Mouse (Mus musculus): ENCODE measurements around the gene Gm20388. TPM values are rescaled to one million over a fixed set of nuclear protein-coding genes. Genes with fewer than 3 reads are reported as not detected.

The Gm20388 gene
- total and polyA plus RNA-seq, 2 experiments from 2014 or later: 51.3 TPM; not detected in 1

DNA sequence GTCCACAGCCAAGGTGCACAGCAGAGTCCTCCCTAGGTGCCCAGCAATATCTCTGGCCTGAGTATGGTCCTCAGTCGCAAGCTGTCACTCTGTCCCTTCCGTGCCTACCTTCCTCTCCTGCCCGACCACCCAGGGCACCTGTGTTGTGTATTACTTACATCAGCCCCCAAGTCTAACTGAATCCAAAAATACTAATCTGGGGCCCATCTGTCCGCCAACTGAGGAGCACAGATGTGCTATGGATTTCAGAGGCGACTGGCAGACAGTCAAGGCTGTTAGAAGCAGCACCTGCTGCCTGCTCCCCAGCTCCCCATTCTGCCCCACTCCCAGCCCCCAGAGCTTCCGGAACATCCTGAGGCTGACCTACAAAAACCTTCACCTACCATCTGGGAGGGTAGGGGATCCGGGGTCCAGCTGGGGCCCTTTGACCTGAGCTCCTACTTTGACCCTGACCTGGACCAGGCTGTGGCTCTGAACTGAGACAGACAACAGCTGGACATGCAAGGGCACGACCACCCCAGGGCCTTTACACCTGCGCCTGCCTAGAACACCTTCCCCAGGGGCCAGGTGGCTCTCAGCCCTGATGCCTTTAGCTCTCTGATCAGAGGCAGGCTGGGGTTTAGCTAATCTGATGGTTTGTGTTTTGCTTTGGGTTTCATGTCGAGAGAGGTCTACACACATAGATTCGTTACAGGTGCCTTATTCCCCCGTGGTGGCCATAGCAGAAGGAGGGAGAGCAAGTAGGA is 2801.9 kb downstream of the Gm20388 start:
- Histone ChIP-seq H3K27me3 (ENCODE audit: insufficient read depth, low read length) (no peaks in the 10 kb centered on the region), H3K4me2 (ENCODE audit: low read depth) (no peak overlapping the region), H3K4me1 (ENCODE audit: insufficient read depth) (no peaks in the 10 kb centered on the region), H3K27ac (ENCODE audit: low read depth, low read length) (no peak overlapping the region), H3K4me3 (ENCODE audit: low read depth, low read length) (no peak overlapping the region), H3K9ac (no peak overlapping the region), H3K9me3 (ENCODE audit: low read length) (no peaks in the 10 kb centered on the region), H3K36me3 (ENCODE audit: insufficient read depth) (no peaks in the 10 kb centered on the region)
- no peak for TF ChIP-seq CTCF (IDR thresholded peaks at IDR 0.05; ENCODE audit: low read depth)
- no peak for ATAC-seq
- DNase-seq: no peak
- WGBS: 78% methylated on average over 12 of the region's 12 CpGs

DNA sequence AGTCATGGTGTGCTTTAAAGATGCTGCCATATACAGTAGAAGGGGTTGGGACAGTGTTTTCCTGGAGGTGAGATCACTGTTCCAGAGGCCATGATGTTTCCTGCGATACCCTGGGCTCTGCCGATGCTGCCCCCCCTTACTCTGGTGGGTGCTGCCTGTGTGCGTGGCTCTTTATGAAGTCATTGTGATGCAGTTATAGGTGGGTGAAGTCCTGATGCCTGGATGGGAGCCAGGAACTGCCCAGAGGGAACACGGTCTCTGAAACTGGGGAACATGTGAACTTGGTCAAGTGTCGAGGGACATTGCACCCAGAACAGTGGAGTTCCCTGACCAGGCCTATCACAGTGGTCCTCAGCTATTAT is 2802.5 kb downstream of the Gm20388 start:
- ATAC-seq (no peak), DNase-seq (no peak)
- no peaks in the 10 kb centered on the region for H3K27me3 ChIP-seq (ENCODE audit: insufficient read depth, low read length)
- H3K4me3 ChIP-seq (ENCODE audit: low read depth, low read length): no peak overlapping the region
- TF ChIP-seq CTCF (IDR thresholded peaks at IDR 0.05; ENCODE audit: low read depth): no peak
- no peak overlapping the region for H3K27ac ChIP-seq (ENCODE audit: low read depth, low read length)
- WGBS: 92% methylated on average over 5 of the region's 5 CpGs
- no peak overlapping the region for H3K4me2 ChIP-seq (ENCODE audit: low read depth)
- H3K9me3 ChIP-seq (ENCODE audit: low read length): no peaks in the 10 kb centered on the region
- H3K36me3 ChIP-seq (ENCODE audit: insufficient read depth): no peaks in the 10 kb centered on the region
- no peaks in the 10 kb centered on the region for H3K4me1 ChIP-seq (ENCODE audit: insufficient read depth)
- H3K9ac ChIP-seq: no peak overlapping the region

- no peak for ATAC-seq
- 81% methylated on average over 8 of the region's 8 CpGs for WGBS
Measured at GRCm38 (mm10) chr8:122716566-122716965, 2805.9 kb downstream of the Gm20388 start.

GRCm38 (mm10) chr8:122717869-122718509 is 2807.3 kb downstream of the Gm20388 start:
- Histone ChIP-seq H3K27me3 (ENCODE audit: insufficient read depth, low read length) (no peaks in the 10 kb centered on the region), H3K36me3 (ENCODE audit: insufficient read depth) (no peaks in the 10 kb centered on the region), H3K4me3 (ENCODE audit: low read depth, low read length) (no peak overlapping the region), H3K27ac (ENCODE audit: low read depth, low read length) (no peak overlapping the region), H3K4me2 (ENCODE audit: low read depth) (no peak overlapping the region), H3K9me3 (ENCODE audit: low read length) (no peaks in the 10 kb centered on the region), H3K9ac (no peak overlapping the region), H3K4me1 (ENCODE audit: insufficient read depth) (peaks cover 20% of the 10 kb centered on the region; the same call in 1 of the 2 replicates)
- DNase-seq (no peak), ATAC-seq (no peak)
- 87% methylated on average over 10 of the region's 10 CpGs for WGBS
- TF ChIP-seq CTCF (IDR thresholded peaks at IDR 0.05; ENCODE audit: low read depth): no peak

More at GRCm38 (mm10) chr8:122716566-122716965, 2805.9 kb downstream of the Gm20388 start:
- Histone ChIP-seq H3K4me3 (ENCODE audit: low read depth, low read length) (no peak overlapping the region), H3K36me3 (ENCODE audit: insufficient read depth) (no peaks in the 10 kb centered on the region), H3K9me3 (ENCODE audit: low read length) (no peaks in the 10 kb centered on the region), H3K27me3 (ENCODE audit: insufficient read depth, low read length) (no peaks in the 10 kb centered on the region), H3K4me1 (ENCODE audit: insufficient read depth) (peaks cover 18% of the 10 kb centered on the region; the same call in 1 of the 2 replicates), H3K9ac (no peak overlapping the region), H3K27ac (ENCODE audit: low read depth, low read length) (no peak overlapping the region), H3K4me2 (ENCODE audit: low read depth) (no peak overlapping the region)
- no peak for DNase-seq
- no peak for TF ChIP-seq CTCF (IDR thresholded peaks at IDR 0.05; ENCODE audit: low read depth)

- H3K36me3 ChIP-seq (ENCODE audit: insufficient read depth): no peaks in the 10 kb centered on the region
- no peaks in the 10 kb centered on the region for H3K27me3 ChIP-seq (ENCODE audit: insufficient read depth, low read length)
- H3K27ac ChIP-seq (ENCODE audit: low read depth, low read length): no peak overlapping the region; the same call in 1 of the 2 replicates
- no peak overlapping the region for H3K9ac ChIP-seq
- TF ChIP-seq CTCF (IDR thresholded peaks at IDR 0.05; ENCODE audit: low read depth): no peak
- ATAC-seq: no peak
- H3K4me1 ChIP-seq (ENCODE audit: insufficient read depth): peaks cover 20% of the 10 kb centered on the region; the same call in 1 of the 2 replicates
- no peak overlapping the region for H3K4me2 ChIP-seq (ENCODE audit: low read depth)
- H3K4me3 ChIP-seq (ENCODE audit: low read depth, low read length): no peak overlapping the region
- WGBS: 86% methylated on average over 14 of the region's 14 CpGs
- DNase-seq: no peak
- no peaks in the 10 kb centered on the region for H3K9me3 ChIP-seq (ENCODE audit: low read length)
Measured at GRCm38 (mm10) chr8:122718711-122719499, 2808.3 kb downstream of the Gm20388 start.

DNA sequence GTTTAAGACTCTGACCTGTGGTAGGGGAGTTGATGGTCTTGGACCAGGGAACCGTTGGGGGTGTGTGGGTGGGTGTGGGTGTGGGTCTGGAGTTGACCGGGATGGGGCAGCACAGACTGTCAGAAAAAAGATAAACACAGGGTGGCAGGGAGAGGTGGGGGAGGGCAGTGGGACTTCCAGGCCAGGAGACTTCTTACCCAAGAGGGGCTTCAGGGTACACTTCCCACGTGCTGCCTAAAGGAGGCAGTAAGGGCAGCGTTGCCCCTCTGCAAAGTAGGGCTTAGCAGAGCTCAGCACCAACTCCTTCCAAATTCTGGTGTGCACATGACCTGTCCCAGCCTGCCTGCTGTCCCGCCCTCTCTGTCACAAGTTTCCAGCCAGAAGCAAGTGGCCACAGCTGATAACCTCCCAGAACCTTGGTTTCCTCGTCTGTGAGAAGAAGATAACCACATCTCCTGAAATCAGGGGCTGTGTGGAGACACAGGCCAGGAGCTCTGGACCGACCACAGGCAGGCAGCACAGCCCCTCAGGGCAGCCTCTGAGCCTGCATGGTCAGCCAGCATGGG is 2808.9 kb downstream of the Gm20388 start:
- TF ChIP-seq CTCF (IDR thresholded peaks at IDR 0.05; ENCODE audit: low read depth): peak; percentile 17; the same call in 1 of the 2 replicates
- WGBS: 39% methylated on average over 7 of the region's 7 CpGs
- no peaks in the 10 kb centered on the region for H3K9me3 ChIP-seq (ENCODE audit: low read length)
- H3K27ac ChIP-seq (ENCODE audit: low read depth, low read length): peak overlapping the region; percentile 80
- H3K4me2 ChIP-seq (ENCODE audit: low read depth): no peak overlapping the region
- ATAC-seq (no peak), DNase-seq (no peak)
- no peaks in the 10 kb centered on the region for H3K36me3 ChIP-seq (ENCODE audit: insufficient read depth)
- no peaks in the 10 kb centered on the region for H3K27me3 ChIP-seq (ENCODE audit: insufficient read depth, low read length)
- H3K4me1 ChIP-seq (ENCODE audit: insufficient read depth): peaks cover 20% of the 10 kb centered on the region; the same call in 1 of the 2 replicates
- H3K9ac ChIP-seq: 0 out of 2 replicates have a peak overlapping the region, but pooled peaks have one; percentile 37
- no peak overlapping the region for H3K4me3 ChIP-seq (ENCODE audit: low read depth, low read length)

Data from forebrain, postnatal 0 days (tissue).